Mouse (Mus musculus): Measurements from ENCODE around the gene Kalrn.

Gene Kalrn

GRCm38 (mm10) chr16:34184721-34185120 is 388.6 kb downstream of the Kalrn start:
- CTCF ChIA-PET = no interaction called here

- CTCF ChIA-PET = no interaction called here
These were observed 390.1 kb downstream of the Kalrn start for GRCm38 (mm10) chr16:34183186-34183585.

DNA sequence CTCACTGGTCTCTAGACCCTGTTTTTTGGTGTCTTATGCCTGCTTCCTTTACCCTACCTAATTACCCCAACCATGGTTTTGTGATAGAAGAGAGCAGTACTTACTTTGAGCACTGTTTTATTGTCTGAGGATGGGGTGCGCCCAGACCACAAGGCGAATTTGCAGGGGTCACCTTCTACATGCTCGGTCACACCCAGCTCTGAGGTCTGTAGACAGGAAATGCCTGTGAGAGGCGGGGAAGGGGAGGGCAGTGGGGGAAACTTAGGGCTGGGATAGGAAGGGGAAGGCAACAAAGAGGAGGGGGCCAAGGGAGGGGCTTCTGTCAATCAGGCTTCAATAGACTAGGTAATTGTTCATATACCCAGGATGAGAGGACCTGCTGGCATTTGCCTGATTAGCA is 397.7 kb downstream of the Kalrn start:
- CTCF ChIA-PET = no interaction called here

GRCm38 (mm10) chr16:34172572-34173181 is 400.7 kb downstream of the Kalrn start:
- CTCF ChIA-PET = no interaction called here

GRCm38 (mm10) chr16:34167042-34167441 is 406.3 kb downstream of the Kalrn start:
- CTCF ChIA-PET = no interaction called here

DNA sequence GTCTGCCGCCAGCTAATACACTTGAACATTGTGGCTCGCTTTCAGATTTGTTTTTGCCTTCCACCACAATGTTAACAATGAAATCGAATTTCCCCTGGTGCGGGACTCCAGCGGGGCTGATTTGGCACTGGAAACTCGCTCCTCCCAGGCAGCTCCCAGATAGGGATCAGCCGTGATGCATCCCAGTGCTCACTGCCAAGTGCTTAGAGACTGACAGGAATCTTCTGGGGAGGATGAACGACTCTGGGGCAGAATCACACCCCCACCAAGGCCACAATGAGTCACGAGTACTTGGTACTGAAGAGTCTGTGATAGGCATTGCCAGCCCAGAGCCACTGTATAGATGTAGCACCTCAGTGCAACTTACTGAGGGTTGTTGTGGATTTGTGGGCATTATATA is 410.2 kb downstream of the Kalrn start:
- CTCF ChIA-PET = no interaction called here

DNA sequence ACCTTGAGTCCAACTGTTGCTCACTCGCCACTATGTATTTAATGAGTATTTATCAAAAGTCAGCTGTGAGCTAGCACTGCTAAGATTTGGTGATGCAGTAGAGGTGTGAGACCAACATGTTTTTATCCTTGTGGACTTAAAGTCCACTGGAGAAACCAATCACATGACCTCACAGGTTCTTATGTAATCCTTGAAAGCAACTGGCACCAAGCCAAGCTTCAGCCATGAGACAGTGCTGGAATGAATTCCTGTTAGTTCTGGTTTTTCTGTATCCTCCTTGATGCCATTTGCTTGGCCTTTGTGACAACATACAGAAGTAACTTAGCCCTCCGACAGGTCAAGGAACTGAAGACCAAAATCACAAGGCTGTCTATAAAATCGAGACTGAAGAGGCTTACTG is 413.8 kb downstream of the Kalrn start:
- CTCF ChIA-PET = no interaction called here

DNA sequence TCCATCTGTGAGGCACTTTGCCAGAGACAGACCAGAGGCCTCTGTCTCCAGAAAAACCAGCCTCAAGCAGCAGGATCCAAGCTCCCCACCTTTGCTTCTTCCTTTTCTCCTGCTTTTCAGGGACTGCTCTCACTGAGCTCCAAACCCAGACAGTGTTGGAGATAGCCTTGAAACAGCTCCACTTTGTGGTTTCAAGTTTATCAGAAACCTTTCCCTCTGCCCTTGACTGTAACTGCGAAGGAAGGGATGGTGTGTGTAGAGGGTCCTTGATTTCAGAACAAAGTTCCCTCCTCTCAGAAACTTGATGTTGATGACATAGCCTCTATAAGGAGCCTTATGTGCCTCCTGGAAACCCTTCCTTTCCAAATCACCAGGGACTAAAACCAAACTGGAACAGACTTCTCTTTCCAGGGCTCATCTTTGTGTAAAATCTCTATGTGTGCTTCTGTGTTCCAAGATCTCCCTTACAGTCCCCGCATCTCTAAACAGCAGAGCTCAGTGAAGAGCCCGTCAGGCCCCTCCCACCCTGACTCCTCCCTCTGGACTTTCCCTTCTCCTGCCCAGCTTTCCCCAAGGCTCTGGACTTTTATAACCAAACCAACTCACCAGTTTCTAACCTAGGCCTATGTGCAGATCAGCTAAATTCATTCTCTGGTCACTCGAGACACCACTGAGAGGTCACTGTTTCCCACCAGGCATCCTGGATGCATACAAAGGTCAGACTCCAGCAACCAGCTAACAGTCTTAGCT is 415.8 kb downstream of the Kalrn start:
- CTCF ChIA-PET = no interaction called here

DNA sequence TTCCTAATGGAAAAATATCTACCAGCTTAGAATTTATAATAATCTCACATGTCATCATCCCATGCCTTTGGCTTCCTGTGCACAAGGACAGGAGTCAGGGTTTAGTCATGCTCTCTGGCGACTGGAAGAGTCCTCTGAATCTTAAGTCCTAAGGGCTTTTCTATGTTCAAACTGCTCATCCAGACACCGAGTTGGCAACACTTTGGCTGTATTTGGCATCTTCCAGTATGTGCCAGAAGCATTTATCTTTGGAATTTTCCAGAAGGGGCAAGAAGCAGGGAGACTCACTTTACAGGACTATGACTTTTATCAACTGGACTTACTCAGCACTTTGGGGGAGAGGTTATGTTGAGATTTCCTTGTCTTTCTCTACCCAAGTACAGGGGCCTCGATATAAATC is 417.6 kb downstream of the Kalrn start:
- CTCF ChIA-PET = no interaction called here

DNA sequence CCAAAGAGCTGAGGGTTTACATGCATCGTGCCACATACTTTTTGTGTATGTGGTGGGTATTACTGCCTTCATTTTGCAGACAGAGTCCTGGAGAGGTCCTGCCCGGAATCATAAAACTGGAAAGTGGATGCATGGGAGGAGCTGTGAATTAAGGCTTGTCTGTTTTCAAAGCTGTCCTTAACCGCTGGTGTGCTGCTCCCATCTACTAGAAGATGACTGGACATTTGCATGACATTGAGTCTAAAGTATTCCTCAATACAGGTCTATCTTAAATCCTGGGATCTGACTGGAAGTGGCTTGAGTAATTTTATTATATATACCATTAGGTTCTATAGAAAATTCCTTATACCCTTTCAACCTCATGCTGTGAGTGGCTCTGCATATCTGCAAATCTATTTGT is 418.4 kb downstream of the Kalrn start:
- CTCF ChIA-PET = no interaction called here

DNA sequence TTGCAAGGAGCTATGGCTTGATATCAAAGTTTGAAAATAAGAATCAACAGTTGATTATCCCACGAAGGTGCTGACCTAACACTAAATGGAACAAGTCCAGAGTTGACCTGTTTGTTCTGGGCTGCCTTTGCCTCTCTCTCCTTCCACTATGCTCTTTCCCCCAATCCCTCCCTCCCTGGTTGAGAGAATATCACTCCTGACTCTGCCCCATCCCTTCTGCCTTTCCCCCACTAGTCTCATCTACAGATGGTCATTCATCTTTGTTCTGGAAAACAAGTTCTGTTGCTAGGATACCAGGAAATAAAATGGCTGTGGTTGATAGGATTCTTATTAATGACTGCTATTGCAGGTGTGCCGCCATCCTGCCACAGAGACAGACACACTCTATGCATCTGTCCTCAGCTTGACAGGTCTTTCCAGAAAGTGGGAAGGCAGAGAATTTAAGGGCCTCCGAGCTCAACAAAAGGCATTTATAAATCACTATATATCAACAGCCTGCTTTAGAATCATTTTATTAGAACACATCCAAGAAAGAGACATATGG is 421.7 kb downstream of the Kalrn start:
- CTCF ChIA-PET = no interaction called here

DNA sequence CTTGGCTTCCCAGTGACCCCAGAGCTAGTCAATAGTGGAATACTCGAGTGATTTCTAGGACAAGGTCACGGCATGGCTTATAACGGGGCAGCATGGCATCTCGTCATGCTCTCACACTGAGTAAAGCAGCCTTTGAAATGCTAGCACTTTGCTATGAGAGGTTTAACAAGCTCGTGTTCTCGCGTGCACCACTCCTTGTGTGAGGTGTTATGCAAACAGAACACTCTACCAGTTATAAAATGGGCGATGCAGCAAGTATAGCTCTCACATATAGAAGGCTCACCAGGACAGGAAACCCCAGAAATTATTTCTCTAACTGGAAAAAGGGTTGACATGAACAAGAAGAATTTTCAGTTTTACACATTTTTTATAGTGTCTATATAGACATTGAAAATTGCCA is 431.7 kb downstream of the Kalrn start:
- CTCF ChIA-PET = no interaction called here

- CTCF ChIA-PET = no interaction called here
These were observed 438.3 kb downstream of the Kalrn start for GRCm38 (mm10) chr16:34135074-34135473.

GRCm38 (mm10) chr16:34134628-34135027 is 438.7 kb downstream of the Kalrn start:
- CTCF ChIA-PET = no interaction called here

DNA sequence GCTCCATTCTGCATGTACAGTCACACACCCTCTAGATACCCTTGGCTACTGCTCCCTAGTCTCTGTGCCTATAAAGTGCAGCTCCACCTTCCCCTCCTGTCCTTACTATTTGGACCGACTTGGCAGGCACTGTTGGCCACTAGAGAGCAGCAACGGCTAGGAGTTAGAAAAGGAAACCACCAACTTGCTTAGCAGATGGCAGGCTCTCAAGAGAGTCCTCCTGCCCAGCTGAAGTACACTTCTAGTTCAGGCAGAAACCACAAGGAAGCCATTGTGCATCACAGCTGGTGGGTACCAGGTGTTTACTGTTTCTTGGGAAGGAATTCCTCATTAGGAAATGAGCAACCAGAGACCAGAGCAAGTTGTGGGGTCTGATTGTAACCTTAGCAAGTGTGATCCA is 447.7 kb downstream of the Kalrn start:
- CTCF ChIA-PET = interaction anchor here (1.3 kb wide), 1 partner anchor 11 kb away, joined by 3 read pairs; no protein-coding TSS in a partner anchor

DNA sequence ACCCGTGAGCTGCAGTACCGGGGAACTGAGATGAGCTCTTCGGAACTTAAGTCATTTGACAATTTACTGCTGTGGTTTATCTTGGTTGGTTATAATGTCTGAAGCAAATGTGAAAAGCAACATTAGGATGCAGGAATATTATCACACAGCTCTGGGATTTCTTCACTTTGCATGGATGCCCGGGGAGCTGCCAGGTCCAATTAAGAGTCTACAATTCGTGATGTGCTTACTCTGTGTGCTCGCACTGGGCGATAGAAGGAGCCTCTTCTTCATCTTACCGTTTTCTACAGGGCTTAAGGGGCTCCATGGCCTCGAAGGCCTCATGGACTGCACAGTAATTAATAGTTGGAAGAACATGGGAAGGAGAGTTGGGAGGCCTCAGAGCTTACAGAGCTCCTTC is 450.8 kb downstream of the Kalrn start:
- CTCF ChIA-PET = no interaction called here

GRCm38 (mm10) chr16:34121288-34121687 is 452.0 kb downstream of the Kalrn start:
- CTCF ChIA-PET = no interaction called here

GRCm38 (mm10) chr16:34120801-34121201 is 452.5 kb downstream of the Kalrn start:
- CTCF ChIA-PET = no interaction called here

DNA sequence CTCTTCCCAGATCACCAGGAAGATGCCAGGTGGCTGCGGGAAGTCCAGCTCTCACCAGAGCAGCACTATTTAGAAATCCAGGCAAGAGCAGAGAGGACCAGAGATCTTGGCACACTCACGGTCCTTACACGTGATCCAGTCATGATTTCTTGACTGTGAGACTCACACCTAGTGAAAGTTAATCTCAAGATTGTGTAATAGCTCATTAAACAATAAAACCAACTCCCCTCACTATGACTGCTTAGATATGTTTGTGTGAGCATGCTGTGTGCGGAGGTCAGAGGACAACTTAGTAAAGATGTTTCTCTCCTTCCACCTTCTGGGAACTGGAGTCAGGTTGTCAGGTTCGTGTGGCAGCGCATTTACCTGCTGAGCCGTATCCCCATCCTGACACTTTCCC is 453.5 kb downstream of the Kalrn start:
- CTCF ChIA-PET = no interaction called here

GRCm38 (mm10) chr16:34119370-34119769 is 454.0 kb downstream of the Kalrn start:
- CTCF ChIA-PET = no interaction called here

DNA sequence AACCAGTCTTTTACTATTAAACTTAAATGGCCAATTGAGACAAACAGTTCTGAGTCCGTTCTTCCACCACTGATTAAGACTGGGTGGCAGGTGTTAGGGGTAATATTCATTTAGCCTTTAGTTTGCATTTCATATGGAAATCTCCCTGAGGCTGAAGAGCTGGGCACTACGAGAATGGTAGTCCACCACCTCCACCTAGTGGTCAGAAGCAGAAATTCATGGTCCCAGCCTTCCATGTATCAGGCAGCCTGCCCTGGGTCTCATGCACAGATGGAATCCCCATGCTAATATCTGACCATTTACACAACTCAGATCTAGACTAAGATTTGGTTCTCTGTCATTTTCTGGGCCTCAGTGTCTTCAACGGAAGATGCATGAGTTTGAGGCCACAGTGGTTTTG is 458.7 kb downstream of the Kalrn start:
- CTCF ChIA-PET = interaction anchor here (1.3 to 3.1 kb wide), 3 partner anchors 11 to 119 kb away, joined by 3 to 22 read pairs (median 5); no protein-coding TSS in a partner anchor

DNA sequence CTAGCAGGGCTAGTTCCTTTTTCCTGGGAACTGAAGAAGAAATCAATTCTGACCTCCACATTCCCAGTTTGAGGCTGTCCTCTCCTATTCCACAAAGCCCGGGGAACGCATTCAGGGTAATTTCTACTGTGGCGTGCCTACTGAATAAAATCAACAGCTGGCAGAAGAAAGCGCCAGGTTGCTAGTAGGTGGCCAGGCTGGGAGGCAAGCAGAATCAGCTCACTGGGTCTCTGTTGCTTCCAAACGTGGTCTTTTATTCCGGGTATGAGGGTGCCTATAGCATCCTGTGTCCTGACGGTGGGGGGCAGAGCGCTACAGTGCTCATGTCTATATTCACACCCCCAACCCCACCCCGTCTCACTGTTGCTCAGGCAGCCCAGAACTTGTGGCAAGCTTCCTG is 460.2 kb downstream of the Kalrn start:
- CTCF ChIA-PET = interaction anchor here (1.2 to 3.1 kb wide), 3 partner anchors 20 to 118 kb away, joined by 5 to 22 read pairs (median 10); no protein-coding TSS in a partner anchor

- CTCF ChIA-PET = no interaction called here
These were observed 460.8 kb downstream of the Kalrn start for GRCm38 (mm10) chr16:34112490-34112889.

All from spleen, embryonic (tissue).